Mouse (Mus musculus) T-helper 1 cell (primary cell): ENCODE measurements around the gene 1700013F07Rik.

Experiments used
- in situ Hi-C: fragments of 300-600 bp; cut with MboI, MseI; formaldehyde crosslinking; loops from one replicate; pipeline ENCODE4 v1.15.1; 2025; ENCODE audit warnings: high pct_unique_total_duplicates

The 1700013F07Rik gene

GRCm38 (mm10) chr3:108554111-108554561 lies 20.2 kb downstream of the 1700013F07Rik start:
- in situ Hi-C loops, result no loop called here

- in situ Hi-C loops, result no loop called here
Observed at GRCm38 (mm10) chr3:108554587-108555312, 20.8 kb downstream of the 1700013F07Rik start.

- in situ Hi-C loops, result no loop called here
Observed at GRCm38 (mm10) chr3:108557888-108558287, 23.9 kb downstream of the 1700013F07Rik start.

- in situ Hi-C loops, result loop anchor here (10.0 kb wide), 1 partner anchor 157 kb away; no protein-coding TSS in a partner anchor
Observed at GRCm38 (mm10) chr3:108562133-108562730, 28.3 kb downstream of the 1700013F07Rik start, which contains the start of gene Tmem167b. TSS of gene Tmem167b (minus strand) at chr3:108562466.

- in situ Hi-C loops, result loop anchor here (10.0 kb wide), 1 partner anchor 158 kb away; no protein-coding TSS in a partner anchor
Observed at GRCm38 (mm10) chr3:108562777-108563271, 28.9 kb downstream of the 1700013F07Rik start.

GRCm38 (mm10) chr3:108563309-108563708 lies 29.4 kb downstream of the 1700013F07Rik start:
- in situ Hi-C loops, result loop anchor here (10.0 kb wide), 1 partner anchor 159 kb away; no protein-coding TSS in a partner anchor

- in situ Hi-C loops, result loop anchor here (10.0 kb wide), 1 partner anchor 163 kb away; no protein-coding TSS in a partner anchor
Observed at GRCm38 (mm10) chr3:108567990-108568877, 34.3 kb downstream of the 1700013F07Rik start.

GRCm38 (mm10) chr3:108569636-108570035 lies 35.7 kb downstream of the 1700013F07Rik start:
- in situ Hi-C loops, result loop anchor here (10.0 kb wide), 1 partner anchor 165 kb away; no protein-coding TSS in a partner anchor

GRCm38 (mm10) chr3:108570813-108571212 lies 36.9 kb downstream of the 1700013F07Rik start:
- in situ Hi-C loops, result no loop called here

GRCm38 (mm10) chr3:108571443-108572294 lies 37.7 kb downstream of the 1700013F07Rik start, which contains the start of gene Taf13:
TSS of gene Taf13 (plus strand) at chr3:108571698.
- in situ Hi-C loops, result no loop called here

- in situ Hi-C loops, result no loop called here
Observed at GRCm38 (mm10) chr3:108572309-108573010, 38.5 kb downstream of the 1700013F07Rik start.

- in situ Hi-C loops, result no loop called here
Observed at GRCm38 (mm10) chr3:108574018-108574417, 40.1 kb downstream of the 1700013F07Rik start.

GRCm38 (mm10) chr3:108584580-108584979 lies 50.6 kb downstream of the 1700013F07Rik start:
- in situ Hi-C loops, result no loop called here

- in situ Hi-C loops, result no loop called here
Observed at GRCm38 (mm10) chr3:108588446-108588845, 54.5 kb downstream of the 1700013F07Rik start.

GRCm38 (mm10) chr3:108590786-108591529 lies 57.0 kb downstream of the 1700013F07Rik start, which contains the start of gene Wdr47:
TSS of gene Wdr47 (plus strand) at chr3:108591279.
- in situ Hi-C loops, result no loop called here

- in situ Hi-C loops, result no loop called here
Observed at GRCm38 (mm10) chr3:108591530-108592522, 57.9 kb downstream of the 1700013F07Rik start.
